Mouse (Mus musculus) B cell, adult 2 months (primary cell): Measurements from ENCODE around the gene Prlhr.

Experiments used
- DNase-seq, 2 experiments: peaks; one replicate each; pipeline ENCODE4 v3.0.0; 2022

The Prlhr gene

DNA sequence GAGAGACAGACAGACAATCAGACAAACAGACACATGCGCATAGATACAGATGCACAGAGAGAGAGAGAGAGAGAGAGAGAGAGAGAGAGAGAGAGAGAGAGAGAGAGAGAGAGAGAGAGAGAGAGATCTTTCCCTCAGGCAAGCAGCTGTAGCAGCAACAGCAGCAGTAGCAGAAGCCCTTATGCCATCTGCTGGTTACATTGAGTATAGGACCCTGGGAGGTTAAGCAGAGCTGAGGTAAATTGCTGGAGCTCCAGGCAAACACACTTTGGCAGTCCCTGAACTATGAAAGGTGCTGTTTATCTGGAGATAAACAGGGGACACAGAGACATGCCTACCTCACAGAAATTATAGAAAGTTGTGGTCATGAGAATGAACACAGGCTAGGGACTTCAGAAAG lies 50.5 kb downstream of the Prlhr start:
- no peak for DNase-seq
